Mouse (Mus musculus) retina, postnatal 7 days (tissue): ENCODE measurements around the gene Rhot1.
"Not testable (repeated sequence)": the region's sequence is repeated elsewhere in the genome, so short reads cannot be mapped to it uniquely, and the experiment has no call there.

ENCODE experiments used
- DNase-seq: peaks from one replicate; pipeline ENCODE4 v3.0.0-alpha.2; 2012; ENCODE audit warnings: low read depth, low spot score

The Rhot1 gene

DNA sequence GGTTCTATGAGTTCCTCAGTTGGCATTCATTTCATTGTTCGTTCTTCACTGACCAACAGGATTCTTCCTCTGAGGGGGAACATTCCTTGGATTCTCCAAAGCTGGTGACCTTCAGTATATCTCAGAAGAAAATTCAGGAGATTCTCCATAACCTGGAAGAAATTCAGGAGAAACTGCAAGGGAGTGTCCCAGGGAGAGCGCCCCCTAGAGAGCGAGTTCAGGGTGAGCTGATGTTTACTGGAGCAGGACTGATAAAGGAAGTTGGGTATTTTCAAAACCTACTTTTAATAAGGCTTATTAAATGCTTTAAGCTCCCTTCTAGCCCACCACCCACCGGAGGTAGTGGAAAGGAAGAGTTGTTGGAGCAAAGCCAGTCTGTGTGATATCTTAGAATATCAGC lies 15.0 kb upstream of the Rhot1 start:
- no peak for DNase-seq

DNA sequence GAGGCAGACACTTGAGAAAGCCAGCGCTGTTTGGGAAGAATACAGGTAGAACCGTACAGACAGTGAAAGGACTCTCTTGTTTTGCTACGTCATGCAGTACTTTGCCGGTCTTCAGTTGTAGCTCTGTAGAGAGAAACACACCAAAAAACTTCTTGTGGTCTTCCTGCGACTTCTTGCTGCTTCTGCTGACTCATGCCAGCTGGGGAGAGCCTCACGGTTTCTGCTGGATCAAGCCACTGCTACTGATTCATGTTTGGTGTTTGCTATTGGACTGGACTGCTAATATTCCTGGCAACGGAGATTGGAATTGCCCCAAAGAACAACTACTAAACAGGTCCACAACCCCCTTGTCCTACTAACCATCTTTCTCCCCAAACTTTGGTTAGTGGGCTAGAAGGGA lies 12.5 kb upstream of the Rhot1 start:
- no peak for DNase-seq

DNA sequence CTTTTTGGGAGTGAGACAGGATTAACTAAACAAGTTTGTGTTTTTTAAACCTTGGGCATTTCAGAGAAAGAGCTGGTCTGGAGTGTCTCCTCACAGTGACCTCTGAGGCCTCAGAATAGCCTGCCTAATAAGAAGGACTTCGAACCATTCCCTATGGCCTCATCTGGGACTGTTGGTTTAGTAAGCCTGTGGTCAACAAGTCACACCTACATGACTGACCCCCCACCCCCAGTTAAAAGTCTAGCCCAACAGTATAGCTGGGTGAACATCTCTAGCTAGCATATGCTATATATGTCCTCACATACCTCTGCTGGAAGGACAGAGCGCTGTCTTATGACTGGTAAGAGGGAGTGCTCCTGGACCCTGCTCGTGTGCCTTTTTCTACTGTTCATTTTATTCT lies 9.5 kb upstream of the Rhot1 start:
- DNase-seq: no peak

DNA sequence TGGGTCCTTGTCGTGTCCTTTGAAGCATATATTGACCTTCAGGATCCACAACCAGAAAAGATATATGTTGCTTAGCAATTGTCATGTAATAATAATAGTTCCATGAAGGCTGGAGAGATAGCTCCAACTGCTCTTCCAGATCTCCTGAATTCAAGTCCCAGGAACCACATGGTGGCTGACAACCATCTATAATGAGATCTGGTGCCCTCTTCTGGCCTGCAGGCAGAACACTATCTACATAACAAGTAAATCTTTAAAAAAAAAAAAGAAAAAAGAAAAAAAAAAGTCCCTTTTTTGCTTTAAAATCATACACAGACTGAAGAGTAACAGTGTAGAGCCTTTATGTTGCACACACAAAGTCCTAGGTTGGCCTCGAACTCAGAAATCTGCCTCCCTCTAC lies 9.0 kb upstream of the Rhot1 start:
- no peak for DNase-seq

DNA sequence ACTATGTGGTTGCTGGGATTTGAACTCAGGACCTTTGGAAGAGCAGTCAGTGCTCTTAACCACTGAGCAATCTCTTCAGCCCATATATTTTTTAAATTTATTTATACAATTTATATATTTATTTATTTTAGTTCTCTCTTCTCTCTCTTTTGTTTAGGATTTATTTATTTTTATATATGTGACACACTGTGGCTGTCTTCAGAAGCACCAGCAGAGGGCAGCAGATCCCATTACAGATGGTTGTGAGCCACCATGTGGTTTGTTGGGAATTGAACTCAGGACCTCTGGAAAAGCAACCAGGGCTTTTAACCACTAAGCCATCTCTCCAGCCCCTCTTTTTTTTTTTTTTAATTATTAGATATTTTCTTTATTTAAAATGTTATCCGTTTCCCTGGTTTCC lies 8.5 kb upstream of the Rhot1 start:
- no peak for DNase-seq

DNA sequence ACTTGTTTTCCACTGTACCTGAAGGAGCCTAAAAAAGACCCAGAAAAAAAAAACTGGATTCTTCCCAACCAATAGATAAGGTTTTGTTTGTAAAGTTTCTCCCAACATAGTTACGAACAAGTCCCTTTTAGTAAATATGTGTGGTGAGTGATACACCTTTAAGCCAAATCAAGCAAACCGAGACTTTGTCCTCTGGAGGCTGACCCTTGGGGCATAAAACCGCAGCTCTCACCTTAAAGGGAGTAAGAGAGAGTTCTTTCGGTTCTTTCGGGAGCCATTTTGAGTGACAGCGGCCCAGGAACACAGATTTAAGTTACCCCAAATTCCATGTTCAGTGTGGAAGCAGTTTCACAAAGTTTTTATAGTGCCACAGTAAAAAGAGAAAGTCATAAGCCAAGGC lies 6.5 kb upstream of the Rhot1 start:
- no peak for DNase-seq

DNA sequence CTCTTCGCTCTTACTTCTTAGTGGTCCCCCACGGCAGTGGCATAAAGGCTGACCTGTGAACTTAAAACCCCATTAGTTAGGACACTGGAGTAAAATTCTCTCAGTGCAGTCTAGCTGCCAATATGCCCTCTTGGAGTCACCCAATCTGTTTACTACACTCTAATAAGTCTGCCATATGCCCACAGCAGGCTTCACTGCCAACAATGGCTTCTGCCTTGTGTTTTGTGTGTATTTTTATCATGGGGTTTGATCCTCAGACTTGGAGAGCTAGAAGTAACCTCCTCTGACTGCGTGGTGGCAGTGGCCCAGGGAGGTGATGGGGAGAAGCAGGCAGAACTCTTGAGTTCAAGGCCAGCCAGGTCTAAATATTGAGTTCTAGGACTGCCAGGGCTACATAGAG lies 4.8 kb upstream of the Rhot1 start:
- DNase-seq: no peak

DNA sequence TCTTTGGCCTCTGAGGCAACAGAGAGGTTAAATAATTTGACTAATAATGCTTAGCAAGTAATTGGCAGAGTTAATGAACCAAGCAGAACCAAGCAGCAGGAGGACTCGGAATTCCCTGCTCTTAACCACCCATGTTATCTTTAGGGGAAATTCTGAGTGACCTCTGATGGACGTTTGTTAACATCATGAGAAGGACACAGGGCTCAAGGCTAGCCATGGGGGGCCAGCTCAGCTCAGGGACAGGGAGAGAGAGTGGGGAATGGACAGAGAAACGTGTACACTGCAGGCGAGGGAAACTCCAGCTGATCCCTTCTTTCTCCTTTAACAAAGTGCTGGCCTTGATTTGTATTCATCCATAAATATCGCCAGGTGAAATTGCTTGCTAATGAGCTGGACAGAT lies 3.9 kb upstream of the Rhot1 start:
- DNase-seq: no peak

DNA sequence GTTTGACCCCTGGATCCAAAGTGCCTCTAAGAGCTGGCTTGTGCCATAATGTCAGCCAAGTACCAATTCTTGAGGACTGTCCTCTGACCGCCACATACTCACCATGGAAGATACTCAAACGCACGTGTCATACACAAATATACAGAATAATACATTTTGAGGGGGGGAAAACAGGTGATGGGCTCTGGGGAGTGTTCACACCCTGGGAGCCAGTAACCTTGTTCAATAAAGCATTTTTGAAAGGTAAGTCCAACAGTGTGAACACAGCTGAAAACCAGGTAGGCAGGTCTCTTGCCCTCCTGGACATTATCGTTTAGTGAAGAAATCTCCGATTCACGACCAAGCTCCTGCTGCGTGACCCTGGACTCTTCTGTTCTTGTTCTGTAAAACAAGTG lies 357 bp upstream of the Rhot1 start:
- no peak for DNase-seq

DNA sequence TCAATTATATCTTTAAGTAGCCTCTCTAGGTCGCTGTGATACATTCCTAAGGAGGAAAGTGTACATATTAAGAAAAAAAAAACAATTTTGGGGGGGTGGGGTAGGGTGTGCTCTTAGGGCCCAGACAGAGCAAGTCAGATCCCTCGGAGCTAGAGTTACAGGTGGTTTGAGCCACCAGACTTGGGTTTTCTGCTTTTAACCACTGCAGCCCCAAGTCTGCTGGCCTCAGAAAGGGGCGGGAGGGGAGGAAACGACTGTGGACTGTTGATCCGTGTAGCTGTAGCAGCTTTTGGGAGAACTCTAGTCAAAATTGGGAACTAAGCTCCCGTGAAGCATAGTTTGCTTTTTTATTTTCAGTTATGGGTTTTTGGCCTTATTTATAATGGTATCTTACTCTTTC lies 1.5 kb downstream of the Rhot1 start:
- no peak for DNase-seq

DNA sequence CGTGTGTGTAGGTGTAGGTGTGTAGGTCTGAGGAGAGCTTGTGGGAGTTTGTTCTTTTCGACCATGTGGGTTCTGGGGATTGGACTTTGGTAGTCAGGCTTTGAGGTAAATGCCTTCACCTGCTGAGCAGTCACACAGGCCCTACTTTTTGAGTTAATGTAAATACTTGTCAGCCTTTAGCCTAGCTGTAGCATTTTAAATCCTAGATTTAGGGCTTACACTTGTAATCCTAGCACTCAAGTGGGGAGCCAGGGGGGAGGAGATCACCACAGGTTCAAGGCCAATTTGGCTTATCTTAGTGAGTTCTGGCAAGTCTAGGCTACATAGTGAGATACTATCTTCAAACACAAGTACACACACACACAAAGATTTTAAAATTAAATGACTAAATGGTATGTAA lies 3.5 kb downstream of the Rhot1 start:
- no peak for DNase-seq

DNA sequence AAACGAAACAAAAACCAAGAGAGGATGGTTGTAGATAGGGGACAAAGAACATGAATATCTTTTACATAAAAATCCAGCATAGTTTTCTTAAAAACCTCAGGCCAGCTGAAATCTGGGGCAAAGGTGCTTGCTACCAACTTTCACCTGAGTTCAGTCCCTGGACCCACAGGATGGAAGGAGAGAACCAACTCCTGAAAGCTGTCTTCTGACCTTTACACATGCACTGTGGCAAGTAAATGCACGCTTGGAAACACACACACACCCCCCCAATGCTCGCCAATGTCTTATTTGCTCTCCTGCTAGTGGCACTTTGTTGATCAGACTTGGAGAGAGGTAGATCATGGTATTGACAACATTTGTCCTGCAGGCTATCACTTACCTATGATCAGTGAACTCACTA lies 6.5 kb downstream of the Rhot1 start:
- no peak for DNase-seq

DNA sequence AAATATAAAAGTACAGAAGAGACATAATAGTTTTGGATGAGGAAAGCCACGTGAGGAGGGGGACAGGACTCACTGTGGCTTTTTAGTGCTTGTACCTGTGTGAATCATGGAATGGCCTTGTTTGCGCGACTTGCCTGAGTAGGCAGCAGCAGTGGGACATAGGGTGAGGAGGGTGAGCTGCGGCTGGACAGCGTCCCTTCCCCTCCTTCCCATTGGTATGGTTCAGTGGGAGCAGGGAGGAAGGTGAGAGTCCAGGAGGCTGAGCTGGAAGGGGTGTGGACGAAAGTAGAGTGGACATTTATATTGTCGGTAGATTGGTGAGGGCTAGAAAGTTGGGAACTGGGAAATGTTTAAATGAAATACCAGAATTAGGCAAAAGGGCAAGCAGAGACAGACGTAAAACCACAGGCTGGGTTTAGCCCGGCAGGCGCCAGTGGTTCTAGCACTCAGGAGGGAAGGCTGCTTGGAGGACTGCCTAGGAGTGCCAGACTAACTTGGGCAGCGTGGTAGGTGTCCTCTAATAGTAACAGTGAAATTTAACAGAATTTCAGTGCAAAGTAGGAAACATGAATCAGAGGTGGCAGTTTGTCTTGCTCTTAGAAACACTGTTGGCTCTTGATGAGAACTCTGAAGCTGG lies 10.0 kb downstream of the Rhot1 start:
- DNase-seq: no peak

DNA sequence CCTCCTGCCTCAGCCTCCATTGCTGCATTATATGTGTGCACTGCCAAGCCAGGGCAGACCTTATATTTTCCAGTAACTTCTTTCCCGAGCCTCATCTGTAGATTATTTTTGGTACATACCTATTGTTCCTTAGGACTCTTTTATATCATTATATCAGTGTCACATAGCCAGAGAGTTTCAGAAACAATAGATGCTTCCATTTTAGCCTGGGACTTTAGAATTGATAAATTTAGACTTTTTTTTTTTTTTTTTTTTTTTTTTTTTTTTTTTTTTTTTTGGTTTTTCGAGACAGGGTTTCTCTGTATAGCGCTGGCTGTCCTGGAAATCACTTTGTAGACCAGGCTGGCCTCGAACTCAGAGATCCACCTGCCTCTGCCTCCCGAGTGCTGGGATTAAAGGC lies 21.2 kb downstream of the Rhot1 start:
- DNase-seq: not testable (repeated sequence)

DNA sequence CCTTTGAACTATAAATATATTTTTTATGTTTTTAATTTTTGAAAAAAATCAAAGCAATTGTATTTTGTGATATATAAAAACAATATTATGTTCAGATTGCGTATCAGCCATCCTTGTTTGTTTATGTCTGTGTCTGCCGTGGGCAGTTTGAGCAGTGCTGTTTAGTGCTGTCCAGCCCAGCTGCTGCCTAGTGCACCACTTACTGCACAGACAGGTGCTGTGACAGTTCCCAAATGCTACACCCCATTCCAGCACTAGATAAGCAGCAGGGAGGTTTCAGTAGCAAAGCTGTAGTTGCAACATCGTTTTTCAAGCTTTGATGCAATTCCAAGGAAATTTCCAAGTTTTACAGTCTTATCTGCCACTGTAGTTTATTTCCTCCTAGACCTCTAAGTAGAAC lies 28.5 kb downstream of the Rhot1 start:
- DNase-seq: no peak

DNA sequence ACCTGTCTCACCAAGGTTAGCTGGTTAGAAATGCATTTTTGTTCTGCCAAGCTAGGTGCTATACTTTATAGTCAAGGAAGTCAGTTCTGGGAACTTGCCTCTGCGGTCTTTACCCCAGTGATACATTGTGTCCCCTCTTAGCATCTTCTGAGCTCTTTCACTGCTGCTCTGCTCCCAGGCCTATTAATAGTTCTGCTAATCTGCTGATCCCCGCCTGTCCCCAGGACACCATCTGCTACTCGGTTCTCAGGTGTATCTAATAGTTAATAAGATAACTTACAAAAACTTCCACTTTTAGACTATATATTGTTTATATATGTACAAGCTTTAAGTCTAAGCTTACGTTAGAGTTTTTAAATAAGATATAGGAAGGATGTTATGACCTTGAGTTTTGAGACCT lies 29.5 kb downstream of the Rhot1 start:
- DNase-seq: peak; percentile 46

DNA sequence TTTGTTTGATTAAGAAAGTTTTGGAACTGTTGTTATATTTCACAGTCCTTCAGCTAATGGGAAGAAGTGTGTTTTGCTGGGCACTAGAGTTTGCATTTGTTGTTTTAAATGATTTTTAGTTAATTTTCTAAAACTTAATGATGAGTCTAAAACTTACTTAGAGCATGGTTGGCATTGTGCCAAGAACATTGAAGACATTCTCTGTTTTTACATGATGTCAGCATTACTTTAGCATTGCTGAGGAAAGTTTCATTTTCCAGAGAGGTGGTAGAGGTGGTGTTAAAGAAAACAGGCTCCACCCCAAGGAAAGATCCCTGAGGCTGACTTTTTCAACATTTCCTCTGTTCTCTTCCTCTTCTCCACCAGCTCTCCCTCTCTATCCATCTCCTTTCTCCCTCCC lies 38.2 kb downstream of the Rhot1 start:
- DNase-seq: no peak

DNA sequence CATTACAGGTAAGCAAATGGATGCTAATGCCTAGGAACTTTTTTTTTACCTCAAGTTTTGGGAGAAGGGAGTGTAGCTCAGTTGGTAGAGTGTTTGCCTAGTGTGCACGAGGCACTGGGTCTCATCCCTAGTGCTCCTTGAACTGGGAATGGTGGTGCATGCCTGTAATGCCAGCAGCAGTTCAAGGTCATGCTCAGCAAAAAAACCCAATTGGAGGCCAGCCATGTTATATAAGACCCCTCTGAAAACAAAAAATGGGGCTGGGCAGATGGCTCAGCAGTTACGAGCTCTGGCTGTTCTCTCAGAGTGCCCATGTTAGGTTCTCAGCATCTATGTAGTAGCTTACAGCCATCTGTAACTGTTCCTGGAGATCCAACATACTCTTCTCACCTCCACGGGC lies 39.7 kb downstream of the Rhot1 start:
- no peak for DNase-seq

DNA sequence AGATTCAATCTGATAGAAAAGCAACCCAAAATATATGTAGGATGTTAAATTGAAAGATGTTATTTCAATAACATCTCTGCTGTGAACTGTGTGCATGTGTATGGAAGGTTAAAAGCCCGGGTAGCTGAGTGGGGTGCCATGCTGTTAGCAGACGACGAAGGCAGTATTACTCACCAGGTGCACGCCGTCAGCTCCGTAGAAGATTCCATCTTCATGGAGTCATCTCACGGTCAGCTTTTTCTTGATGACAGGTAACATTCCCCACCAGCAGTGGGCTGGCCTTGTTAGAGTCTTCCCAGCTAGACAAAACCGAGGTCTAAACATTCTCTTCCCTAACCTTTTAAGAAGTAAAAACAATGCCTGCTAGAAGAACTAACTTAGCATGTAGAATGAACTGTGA lies 55.3 kb downstream of the Rhot1 start:
- DNase-seq: no peak

DNA sequence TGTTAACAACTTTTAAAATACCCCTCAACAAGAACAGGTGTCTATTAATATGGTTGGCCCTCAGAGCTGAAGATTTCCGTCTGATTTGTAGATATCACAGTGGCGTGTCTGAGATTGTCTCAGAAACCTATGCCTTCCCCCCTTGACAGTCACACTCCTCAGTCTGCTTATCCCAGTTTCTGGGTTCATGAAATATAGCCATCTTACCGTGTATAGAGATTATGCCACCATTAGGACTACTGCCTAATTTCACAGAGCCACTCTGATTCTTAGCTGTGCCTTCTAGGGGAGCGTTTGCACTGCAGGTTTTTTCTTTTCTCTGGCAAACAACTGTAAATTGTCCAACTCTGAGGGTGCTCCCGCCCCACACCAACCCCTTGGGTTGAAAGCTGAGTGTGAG lies 62.3 kb downstream of the Rhot1 start:
- no peak for DNase-seq

DNA sequence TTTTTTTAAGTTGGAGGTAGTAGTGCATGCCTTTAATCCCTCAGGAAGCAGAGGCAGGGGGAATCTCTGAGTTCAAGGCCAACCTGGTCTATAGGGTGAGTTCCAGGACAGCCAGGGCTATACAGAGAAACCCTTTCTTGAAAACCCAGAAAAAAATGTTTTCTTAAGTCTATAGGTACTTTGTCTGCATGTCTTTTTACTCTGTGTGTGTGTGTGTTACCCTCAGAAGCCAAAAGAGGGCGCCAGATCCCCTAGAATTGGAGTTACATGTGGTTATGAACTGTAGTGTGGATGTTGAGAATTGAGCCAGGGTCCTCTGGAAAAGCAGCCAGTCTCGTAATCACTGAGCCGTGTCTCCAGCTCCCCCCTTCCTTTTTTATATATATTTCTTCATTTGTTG lies 66.2 kb downstream of the Rhot1 start:
- DNase-seq: no peak

DNA sequence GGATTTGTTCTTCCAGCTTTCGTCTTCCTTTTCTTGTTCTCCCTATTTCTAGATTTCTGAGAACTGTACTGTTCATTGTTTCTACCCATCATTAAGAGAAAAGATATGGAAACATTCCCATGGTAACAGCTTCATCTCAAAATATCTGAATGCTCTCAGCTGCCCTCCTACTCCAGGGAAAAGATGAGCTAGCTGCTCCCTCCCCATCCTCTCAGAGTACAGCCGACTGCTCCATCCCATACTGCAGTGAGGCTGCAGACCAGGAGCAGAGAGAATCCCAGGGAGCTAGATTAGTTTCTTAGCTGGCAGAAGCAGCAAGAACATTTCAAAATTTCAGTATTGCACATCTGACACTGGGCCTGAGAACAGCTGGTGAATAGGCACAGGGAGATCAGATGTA lies 69.2 kb downstream of the Rhot1 start:
- no peak for DNase-seq

DNA sequence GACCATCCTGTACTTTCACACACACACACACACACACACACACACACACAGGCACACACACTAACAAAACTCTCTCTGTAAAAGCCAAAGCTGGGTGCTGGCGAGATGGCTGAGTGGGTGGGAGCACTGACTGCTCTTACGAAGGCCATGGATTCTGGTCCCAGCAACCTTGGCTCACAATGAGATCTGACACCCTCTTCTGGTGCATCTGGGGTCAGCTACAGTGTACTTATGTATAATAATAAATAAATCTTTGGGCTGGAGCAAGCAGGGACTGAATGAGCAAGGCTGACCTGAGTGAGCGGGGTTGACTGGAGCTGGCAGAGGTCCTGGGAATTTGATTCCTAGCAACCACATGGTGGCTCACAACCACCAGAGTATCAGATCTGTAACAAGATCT lies 75.0 kb downstream of the Rhot1 start:
- DNase-seq: no peak

DNA sequence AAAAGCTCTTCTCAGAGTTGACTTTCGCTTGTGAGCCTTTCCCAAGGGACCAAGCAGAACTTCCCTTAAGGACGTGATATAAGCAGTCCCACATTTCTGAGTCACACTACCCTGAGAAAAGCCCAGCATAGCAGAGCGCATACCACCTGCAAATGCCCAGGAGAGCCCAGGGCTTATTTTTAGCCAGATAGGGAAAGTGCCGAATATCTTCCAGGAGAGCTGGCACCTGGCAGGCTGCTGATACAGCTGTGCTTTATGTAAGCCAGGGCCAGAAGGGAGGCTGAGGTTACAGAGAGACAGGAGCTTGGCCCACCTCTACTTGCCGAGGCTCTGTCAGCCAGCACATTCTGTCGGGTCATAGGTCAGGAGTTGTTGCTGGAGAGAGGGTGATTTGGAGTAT lies 75.8 kb downstream of the Rhot1 start:
- DNase-seq: no peak

DNA sequence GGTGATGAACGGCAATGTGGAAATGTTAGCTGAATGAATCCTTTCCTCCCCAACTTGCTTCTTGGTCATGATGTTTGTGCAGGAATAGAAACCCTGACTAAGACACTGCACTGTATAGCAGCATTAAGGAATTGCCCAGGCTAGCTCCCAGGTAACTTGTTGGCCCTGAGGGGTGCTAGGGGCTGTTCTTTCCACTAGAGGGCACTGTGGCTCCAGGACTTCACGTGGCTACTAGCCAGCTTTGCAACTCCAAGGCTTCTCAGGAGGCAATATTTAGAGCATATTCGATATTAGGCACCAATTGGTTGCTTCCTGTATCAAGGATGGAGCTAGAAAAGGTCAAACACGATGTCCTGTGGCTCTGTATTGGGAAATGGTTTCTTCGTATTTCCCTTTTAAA lies 78.3 kb downstream of the Rhot1 start:
- DNase-seq: peak; percentile 74
